Mouse (Mus musculus) left cerebral cortex, adult 8-10 months (tissue): ENCODE results near the gene A630095E13Rik. TPM values are rescaled to one million over a fixed set of nuclear protein-coding genes. Genes with fewer than 3 reads are reported as not detected.
"Not testable (repeated sequence)": the region's sequence is repeated elsewhere in the genome, so short reads cannot be mapped to it uniquely, and the experiment has no call there.

Experiments used
- DNase-seq, 2 experiments: peaks; one replicate each; pipeline ENCODE4 v3.0.0; 2022; ENCODE audit warnings: low spot score in 2 of 2
- total RNA-seq, 4 experiments: library from RNA; stranded (reverse); gene quantifications; 2 replicates each; pipeline ENCODE4 v1.2.4; 2022

The A630095E13Rik gene
- not detected for total RNA-seq

- not testable (repeated sequence) for DNase-seq
Observed at GRCm38 (mm10) chr9:36643276-36643675, at the start of gene A630095E13Rik. TSS of gene A630095E13Rik (minus strand) at chr9:36643376.

- DNase-seq: no peak
Observed at GRCm38 (mm10) chr9:36692920-36693319, 49.7 kb upstream of the A630095E13Rik start, which contains the start of gene Acrv1. TSS of gene Acrv1 (plus strand) at chr9:36693220.

- no peak for DNase-seq
Observed at GRCm38 (mm10) chr9:36687329-36687728, 44.2 kb upstream of the A630095E13Rik start.

GRCm38 (mm10) chr9:36681424-36681823, 38.2 kb upstream of the A630095E13Rik start:
- DNase-seq: no peak

Other genes starting within 250 kb of the A630095E13Rik start
- not detected for gene Gm7257, start 211.5 kb downstream of the A630095E13Rik start, total RNA-seq
- not detected for gene Gm9513, start 167.7 kb downstream of the A630095E13Rik start, total RNA-seq
- gene Gm5615, start 101.4 kb downstream of the A630095E13Rik start, total RNA-seq: not detected
- gene Gm17689, start 60.7 kb downstream of the A630095E13Rik start, total RNA-seq: not detected
- not detected for gene Acrv1, start 49.8 kb upstream of the A630095E13Rik start, total RNA-seq
- gene Chek1, start 83.7 kb upstream of the A630095E13Rik start, total RNA-seq: 1 to 10 TPM; 1.9 to 4.4 (median 3.2) TPM
- gene Stt3a, start 124.3 kb upstream of the A630095E13Rik start, total RNA-seq: 10 to 100 TPM; 69.1 to 89.1 (median 74.0) TPM
- gene Ei24, start 154.0 kb upstream of the A630095E13Rik start, total RNA-seq: 100 to 1,000 TPM in 3 of 4 experiments, 10 to 100 TPM in 1; 92.1 to 109 (median 103) TPM
- 100 to 1,000 TPM; 256 to 280 (median 266) TPM for gene Fez1, start 178.5 kb upstream of the A630095E13Rik start, total RNA-seq